Mouse (Mus musculus) liver (tissue): ENCODE measurements around the gene Bclaf3.
"Not testable (repeated sequence)": the region's sequence is repeated elsewhere in the genome, so short reads cannot be mapped to it uniquely, and the experiment has no call there.

Experiments
- DNase-seq: peaks from one replicate; pipeline ENCODE4 v3.0.0-alpha.2; 2020; ENCODE audit warnings: mixed read lengths

The Bclaf3 gene

DNA sequence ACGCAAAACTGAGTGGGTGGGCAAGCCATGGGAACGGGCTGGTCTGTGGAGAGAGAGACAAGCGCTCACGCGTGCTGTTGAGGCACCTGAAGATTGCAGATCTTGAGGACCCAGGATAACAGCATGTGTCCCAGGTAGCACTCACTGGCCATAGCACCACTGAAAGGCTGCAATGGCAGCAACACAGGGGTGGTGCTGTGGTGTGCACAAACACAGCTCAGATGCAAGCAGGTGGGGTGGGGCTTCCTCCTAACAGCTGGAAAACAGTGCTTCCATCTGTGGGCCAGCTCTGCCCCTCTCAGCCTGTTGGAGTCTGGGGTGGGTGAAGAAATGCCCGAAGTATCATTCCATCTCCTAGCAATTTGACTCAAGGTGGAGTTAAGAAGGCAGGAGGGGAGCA is at the start of gene Bclaf3:
Bclaf3 (plus strand) TSS at position 301 of the 400 bp plus-strand sequence.
- DNase-seq: no peak

DNA sequence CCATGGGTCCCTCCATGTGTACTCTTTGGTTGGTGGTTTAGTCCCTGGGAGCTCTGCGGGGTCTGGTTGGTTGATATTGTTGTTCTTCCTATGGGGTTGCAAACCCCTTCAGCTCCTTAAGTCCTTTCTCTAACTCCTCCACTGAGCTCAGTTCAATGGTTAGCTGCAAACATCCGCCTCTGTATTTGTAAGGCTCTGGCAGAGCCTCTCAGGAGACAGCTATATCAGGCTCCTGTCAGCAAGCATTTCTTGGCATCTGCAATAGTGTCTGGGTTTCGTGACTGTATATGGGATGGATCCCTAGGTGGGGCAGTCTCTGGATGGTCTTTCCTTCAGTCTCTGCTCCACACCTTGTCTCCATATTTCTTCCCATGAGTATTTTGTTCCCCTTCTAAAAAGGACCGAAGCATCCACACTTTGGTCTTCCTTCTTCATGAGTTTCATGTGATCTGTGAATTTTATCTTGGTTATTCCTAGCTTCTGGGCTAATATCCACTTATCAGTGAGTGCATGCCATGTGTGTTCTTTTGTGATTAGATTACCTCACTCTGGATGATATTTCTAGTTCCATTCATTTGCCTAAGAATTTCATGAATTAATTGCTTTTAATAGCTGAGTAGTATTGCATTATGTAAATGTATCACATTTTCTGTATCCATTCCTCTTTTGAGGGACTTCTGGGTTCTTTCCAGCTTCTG is 48.1 kb upstream of the Bclaf3 start:
- DNase-seq: not testable (repeated sequence)

DNA sequence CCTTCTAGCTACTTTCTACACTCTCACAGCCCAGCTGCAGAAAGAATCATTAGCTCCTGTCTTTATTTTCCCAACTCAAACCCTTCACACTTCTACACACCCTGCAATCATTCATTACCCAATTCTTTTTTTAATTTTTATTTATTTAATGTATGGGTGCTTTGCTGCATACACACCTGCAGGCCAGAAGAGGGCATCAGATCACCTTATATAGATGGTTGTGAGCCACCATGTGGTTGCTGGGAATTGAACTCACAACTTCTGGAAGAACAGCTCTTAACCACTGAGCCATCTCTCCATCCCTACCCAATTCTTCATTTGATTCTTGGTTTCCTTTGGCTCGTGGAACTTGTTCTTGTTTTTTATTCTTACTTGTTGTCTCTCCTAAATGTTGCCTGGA is 42.2 kb upstream of the Bclaf3 start:
- DNase-seq: no peak

DNA sequence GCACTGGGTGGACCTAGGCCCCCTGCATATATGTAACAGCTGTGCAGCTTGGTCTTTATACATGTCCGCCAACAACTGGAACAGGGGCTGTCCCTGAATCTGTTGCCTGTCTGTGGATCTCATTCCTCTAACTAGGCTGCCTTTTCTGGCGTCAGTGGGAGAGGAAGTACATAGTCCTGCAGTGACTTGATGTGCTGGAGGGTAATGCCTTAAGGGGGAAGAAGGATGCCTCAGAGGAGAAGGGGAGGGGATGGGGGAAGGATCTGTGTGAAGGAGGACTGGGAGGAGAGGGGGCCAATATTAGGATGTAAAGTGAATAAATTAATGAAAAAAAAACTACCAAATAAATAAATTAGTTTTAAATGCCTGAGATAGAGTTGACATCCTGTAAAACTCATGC is 23.3 kb upstream of the Bclaf3 start:
- no peak for DNase-seq

DNA sequence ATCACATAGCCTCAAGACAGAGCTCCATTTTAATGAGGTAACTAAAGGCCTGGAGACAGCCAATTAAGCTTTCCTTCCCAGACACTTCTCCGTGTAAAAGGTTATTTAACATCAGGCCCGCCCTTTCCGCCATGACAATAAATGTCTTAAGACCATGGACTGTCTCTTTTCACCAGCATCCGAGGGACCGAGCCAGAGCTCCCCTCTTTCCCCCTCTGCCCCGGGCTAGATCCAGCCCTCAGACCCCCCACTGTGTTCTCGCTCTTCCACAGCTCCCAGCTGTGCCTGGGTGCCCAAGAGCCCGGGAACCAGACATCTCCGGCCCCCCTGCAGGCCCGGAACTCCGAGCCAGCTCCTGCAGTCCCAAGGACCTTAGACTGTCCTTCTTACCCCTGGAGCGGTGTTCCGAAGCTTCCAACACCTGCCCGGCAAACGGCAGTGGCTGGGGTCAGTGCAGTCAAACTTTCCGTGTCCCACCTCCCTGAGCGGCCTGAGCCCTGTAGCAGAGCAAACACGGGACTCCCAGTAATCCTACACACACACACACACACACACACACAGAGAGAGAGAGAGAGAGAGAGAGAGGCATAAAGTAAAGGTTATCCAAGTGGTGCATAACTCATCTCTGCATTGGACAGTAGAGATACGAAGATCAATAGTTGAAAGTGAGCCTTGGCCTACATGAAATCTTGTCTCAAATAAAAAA is 18.0 kb upstream of the Bclaf3 start:
- no peak for DNase-seq

DNA sequence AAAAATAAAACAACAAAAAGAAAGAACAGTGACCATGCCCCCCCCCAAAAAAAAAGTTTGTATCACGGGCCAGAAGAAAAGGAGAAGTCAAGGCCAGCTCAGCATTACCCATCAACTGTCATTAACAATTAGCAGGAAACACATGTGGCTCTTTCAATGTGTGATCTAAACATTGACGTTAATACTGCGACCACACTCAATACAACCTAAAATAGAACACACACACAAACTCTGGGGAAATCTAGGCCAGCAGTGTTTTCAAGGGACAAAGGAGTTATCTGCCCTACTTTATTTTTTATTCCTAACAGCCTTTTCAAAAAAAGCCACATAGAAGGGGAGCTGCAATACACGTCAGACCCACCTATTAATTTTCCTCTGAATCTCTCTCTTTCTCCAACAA is 17.4 kb upstream of the Bclaf3 start:
- DNase-seq: no peak

DNA sequence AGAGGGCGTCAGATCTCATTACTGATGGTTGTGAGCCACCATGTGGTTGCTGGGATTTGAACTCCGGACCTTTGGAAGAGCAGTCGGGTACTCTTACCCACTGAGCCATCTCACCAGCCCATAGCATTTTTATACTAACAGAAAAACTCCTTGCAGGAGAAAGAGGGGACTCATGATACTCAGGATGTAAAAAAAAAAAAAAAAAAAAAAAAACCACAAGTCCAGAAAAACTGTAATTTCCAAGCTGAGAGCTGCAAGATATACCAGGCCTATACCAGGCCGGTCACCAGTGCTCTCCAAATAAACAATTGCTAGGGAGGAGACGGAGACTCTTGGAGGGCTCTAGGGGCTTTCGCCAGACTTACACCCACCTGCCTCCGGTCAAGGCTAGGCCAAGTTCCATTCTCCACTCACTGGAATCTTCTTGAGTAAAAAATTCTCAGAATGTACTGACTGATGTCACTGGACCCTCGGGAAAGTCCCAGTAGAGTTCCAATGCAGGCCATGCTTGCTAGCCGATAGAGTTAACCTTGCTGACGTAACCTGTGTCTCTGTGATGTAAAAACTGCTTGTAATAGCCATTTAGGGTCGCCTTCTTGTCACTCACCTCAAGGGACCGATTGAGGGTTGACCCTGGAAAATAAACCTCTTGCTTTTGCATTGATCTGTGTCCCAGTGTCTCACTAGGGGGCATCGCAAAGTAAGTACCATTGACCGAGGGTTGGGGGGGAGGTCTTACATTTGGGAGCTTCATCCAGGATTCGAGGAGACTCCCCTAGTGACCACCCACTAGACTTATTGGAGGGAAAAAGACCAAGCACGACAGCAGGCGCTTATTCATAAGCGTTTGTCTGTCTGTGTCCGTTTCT is 16.4 kb upstream of the Bclaf3 start:
- no peak for DNase-seq

DNA sequence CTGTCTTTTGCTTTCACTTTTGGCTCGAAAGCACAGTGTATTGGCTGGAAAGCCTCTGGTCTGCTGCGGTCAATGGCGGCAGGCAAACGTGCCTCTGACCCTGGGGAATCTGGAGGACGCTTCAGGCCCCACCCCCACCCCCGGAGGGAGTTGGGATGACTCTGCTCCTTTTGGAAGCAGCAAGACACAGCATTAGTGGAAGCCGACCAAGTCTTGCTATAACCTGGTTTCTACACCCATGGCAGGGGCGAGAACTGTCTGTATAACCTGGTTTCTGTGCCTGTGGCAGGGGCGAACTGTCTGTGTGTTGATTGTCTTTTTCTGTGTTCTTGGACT is 15.8 kb upstream of the Bclaf3 start:
- DNase-seq: peak; percentile 22

DNA sequence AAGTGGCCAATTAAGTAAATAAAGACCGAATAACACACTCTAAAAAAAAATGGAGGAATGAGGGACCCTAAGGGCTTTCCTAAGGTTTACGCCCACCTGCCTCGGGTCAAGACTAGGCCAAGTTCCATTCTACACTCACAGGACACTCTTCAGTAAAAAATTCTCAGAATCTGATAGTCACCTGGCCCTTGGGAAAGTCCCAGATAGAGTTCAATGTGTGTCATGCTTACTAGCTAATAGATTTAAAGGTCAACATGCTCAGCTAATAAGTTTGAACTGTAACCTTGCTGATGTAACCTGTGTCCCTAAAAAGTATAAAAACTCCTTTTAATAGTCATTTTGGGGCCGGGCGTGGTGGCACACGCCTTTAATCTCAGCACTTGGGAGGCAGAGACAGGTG is 10.9 kb upstream of the Bclaf3 start:
- no peak for DNase-seq

DNA sequence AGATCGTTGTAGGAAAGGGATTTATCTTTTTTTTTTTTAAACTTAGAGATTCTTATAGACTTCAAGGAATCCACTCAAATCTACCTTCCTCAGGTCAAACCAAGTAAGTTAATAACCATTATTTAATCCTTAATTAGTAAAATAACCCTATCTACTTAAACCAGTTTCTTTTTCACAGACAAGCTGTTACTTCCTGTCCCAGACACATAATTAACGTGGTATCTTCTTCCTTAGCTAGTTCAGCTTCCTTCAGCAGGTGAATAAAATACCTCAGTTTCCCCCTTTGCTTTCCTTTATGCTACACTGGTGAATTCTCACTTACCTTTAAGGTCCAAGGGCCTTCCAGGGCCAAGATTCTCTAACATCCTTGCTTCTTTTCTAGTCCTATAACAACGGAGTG is 4.7 kb upstream of the Bclaf3 start:
- no peak for DNase-seq

DNA sequence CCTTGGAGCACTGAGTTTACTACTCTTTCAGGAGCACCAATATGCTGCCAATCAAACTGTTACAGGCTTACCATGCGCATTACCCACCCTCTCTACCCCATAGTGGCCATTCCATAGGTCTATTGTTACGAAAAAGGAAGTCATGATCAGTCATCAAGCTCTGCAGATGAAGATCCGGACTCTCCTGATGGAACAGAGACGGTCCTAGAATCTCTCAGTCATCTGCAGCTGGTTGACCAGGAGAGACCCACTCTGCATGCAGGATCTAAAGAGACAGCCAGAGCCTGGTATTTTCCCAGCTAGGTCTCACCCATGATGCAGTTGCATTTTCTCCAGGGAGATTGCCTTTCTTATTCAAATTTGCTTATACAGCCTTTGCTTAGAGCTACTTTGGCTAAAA is 3.8 kb upstream of the Bclaf3 start:
- no peak for DNase-seq

DNA sequence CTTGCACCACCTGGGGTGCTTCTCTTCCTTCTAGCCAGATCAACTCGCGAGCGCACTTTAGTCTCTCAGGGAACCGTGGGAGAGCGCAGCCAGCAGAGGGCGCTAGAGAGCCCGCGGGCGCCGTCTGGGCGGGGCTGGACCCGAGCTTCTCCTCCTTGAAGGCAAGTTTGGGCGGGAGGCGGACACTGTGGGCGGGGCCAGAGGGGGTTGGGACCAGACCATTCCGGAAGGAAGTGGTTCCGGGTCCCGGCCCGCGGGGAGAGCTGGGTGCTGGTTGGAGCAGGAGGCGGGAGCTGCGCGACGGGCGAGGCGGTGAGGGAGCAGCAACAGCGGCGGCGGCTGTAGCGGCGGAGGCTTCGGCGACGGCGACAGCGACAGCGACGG is 5.9 kb downstream of the Bclaf3 start:
- peak; percentile 99 for DNase-seq

DNA sequence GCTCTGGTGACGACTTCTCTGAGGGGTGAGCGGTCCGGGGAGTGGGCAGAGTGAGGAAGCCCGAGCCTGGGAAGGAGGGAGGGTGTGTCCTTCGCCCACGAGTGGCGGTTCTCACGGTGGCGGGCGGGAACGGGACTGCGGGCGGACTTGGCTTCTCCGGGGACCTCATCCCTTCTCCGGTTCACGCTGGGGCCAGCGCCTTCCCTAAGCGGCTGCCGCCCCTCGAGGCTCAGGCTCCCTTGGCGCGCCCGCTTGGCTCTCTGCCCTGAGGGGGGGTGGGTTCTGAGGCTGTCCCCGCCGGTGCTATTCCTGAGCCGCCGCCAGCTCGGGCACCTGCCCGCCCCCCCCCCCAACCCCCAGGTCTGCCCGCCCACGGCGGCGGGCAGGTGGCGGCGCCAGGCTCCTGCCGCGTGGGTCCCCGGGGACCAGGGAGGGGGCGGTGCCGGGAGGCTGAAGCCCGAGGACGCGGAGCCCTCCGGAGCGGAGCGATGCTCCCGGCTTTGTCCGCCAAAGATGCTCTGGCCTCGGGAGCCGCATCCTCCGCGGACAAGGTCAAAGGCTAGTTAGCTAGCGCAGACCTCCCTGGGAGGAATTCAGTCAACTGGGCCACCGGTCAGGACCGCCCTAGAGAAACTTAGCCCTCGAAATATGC is 6.4 kb downstream of the Bclaf3 start:
- DNase-seq: peak; percentile 42

DNA sequence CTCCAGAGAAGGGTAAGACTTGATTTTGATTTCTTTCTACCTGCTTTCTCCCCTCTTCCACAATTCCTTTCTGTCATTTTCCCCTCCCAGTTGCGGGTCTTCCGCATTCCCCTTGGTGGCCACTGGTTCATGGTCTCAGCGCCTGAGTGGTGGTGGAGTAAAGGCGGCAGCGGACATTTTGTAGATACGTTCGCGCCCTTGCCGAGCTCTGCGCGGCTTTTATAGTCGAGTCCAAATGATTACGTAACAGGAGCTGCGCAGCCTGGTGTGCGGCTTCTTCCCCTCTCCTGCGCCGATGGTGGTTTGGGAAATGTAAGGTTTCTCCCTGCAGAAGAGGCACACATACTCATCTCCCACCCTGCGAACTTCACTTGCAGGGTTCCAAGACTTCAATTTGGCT is 15.4 kb downstream of the Bclaf3 start:
- DNase-seq: no peak

DNA sequence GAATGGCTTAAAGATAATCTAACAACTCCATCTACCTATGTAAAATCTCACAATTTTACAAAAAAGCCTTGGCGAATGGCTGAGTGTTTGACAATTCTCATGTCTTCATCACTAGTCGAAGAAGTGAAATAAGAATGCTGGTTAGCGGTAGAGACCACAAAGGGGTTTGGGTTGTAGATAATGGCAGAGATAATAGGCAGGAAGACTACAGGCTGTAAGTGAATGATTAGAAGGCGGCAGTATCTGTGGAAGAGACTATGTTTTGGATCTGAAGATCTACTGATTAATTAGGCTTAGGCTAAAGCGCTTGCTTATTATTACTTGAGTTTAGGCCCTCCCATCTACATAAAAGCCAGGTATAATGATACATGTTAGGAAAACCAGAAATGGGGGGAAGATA is 20.6 kb downstream of the Bclaf3 start:
- no peak for DNase-seq

DNA sequence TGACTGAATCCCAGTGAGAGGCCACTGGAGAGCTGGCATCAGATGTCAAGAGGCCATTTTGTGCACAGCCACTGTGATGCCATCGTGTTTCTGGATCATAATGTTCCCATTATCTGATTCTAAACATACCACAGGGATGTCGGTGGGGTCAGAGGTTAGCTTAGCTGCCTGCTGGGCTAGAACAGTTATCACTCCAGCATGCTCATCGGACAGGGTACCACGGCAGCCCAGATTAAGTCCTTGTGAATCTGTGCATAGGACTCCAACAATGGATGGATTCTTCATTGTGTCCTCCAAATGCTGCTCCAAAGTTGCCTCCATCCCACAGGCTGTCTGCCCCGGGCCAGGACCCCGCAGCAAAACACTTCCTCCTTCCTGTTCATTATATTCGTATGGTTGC is 58.2 kb downstream of the Bclaf3 start:
- DNase-seq: not testable (repeated sequence)

DNA sequence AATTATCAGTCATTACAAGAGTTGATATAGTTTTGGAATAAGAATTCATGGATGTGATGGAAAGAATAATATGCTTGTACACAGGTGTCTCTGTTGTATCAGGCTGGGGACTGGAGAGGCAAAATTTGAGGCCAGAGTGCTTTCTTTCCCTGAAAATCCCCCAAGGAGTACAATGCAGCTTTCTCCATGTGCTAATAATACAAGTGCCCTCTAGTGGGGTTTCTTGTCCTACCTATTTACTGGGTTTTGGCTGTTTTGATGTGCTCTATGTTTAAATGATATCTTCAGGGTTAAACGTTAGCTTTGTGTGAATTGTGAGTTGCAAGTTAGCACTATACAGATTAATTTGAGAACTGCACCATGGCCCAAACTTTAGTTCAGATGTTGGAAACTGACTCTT is 65.1 kb downstream of the Bclaf3 start:
- no peak for DNase-seq

DNA sequence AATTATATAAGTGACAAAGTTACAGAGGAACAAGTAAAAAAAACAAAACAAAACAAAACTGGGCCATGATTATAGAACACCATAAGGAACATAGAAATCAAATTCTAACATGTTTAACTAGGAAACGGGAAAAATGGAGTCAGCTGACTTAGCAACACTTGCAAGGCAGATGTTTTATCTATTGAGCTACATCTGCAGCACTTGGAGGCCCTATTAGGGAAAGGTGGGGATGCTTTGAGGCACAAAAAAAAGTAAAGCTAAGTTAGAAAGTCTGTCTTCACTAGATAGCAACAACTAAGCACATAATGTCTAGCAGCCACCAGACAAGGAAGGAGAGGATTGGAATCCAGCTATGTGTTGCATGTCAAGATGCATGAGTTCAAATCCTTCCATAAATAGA is 71.0 kb downstream of the Bclaf3 start:
- DNase-seq: peak; percentile 22

DNA sequence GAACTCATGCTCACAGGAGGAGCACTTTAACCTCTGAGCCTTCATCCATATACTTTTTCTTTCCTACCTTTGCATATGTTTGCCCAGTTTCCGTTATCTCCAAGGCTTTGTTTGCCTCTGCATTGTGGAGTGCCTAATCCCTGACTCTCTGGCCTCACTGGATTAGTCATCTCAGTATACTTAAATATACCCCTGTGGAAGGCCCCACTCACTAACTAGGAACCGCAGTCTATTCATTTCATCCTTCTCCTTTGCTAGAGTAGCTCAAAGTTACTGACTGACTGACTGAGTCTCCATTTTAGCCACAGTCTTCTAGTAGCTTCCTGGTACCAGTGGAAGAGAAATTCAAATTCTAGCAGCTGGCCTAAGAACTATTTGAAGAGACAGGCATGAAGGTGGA is 78.3 kb downstream of the Bclaf3 start:
- no peak for DNase-seq

DNA sequence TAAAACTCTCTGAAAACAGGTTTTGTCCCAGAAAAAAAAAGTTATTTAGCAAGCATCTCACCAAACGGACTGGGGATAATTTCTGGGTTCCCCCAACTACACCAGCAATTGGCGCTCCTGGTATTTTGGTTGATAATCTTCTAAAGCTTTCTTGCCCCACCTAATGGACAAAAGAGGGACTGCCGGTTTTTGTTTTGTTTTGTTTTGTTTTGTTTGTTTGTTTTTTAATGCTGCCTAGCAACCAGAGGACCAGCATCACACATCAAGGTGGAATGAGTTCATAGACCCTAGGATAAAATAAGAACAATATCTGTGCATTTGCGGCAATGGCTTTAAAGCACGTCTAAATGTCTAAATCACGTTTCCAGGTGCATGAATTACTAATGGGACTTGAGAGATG is 80.4 kb downstream of the Bclaf3 start:
- DNase-seq: no peak

DNA sequence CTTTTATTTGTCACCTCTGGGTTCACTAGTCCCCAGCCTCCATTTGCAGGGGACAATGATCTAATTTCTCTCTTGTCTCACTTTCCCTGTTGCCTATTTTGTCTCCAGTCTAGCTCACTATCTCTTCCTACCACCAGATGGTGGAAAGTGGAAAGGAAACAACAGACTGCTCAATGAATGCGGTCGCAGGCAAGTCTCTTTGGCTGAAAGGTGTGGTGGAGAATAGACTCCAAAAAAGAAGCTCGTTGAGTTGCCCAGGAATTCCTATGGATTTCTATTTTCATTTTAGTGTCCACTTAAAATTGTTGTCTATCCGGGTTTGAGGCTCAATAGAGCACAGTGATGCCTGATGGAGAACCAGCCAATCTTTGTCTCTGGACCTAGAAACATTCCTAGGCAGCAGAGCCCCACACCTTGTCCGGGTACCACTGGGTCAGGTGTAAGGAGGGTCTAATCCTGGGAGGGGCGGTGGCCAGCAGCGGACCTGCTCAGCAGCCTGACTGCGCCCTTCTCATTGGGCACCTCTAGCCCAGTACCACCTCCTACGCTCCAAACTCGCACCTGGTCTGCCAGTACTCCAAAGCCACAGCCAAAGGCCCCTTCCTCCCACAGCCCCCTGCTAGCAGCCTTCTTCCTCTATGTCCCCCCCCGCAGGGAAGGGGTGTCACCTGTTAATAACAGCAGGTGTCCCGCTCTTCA is 99.9 kb downstream of the Bclaf3 start:
- DNase-seq: no peak

DNA sequence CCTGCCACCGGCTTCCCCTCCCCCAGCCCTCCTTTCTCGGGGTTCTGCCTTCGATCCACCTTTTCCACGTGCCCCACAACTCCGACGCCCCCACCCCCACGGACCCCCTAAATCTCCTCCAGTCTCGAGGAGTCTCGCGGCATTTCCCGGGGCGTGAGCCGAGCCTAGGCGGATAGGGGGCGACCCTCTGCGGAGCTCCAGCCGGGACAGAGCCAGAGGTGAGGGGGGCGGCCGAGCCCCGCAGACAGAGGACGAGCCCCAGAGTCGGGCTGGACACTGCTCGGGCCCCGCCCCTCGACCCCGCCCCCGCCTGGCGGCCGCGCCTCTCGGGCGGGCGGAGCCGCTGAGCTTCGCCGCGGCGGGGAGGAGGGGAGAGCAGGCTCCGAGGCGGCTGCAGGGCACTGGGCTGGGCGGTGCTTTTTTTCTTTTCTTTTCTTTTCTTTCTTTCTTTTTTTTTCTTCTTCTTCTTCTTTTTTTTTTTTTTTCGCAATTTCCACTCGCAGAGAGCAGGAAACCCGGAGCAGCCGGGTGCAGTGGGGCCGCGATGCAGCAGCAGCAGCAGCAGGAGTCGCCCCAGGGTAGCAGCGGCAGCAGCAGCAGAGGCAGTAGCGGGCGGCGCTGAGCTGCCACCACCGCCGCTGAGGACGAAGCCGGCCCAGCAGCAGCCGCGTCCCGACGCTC is 100.6 kb downstream of the Bclaf3 start, which contains the start of gene Sh3kbp1:
Sh3kbp1 (plus strand) TSS at position 366 of the 681 bp plus-strand sequence.
- peak; percentile 84 for DNase-seq
